Mouse (Mus musculus): ENCODE measurements around the gene 4930544D05Rik.

- TF ChIP-seq GATA1 (IDR thresholded peaks at IDR 0.05; ENCODE audit: low read length) (no peak), TAL1 (IDR thresholded peaks at IDR 0.05; ENCODE audit: low read length) (no peak)
Observed at GRCm38 (mm10) chr11:70572348-70572902, 43.2 kb upstream of the 4930544D05Rik start.
